Mouse (Mus musculus) heart, postnatal 4 days (tissue): ENCODE results near the gene Bco2. TPM values are rescaled to one million over a fixed set of nuclear protein-coding genes. Genes with fewer than 3 reads are reported as not detected.

Source experiments
- DNase-seq: peaks from one replicate; pipeline ENCODE4 v3.0.0; 2021
- total RNA-seq, 2 experiments: library from RNA; stranded (reverse); gene quantifications; 2 replicates each; pipeline ENCODE4 v1.2.3; 2021

The Bco2 gene
- total RNA-seq, 2 experiments from 2014 or later: 0.12 to 0.20 TPM

GRCm38 (mm10) chr9:50561145-50561917 is 6.3 kb upstream of the Bco2 start, which contains the start of gene Tex12:
TSS of gene Tex12 (minus strand) at chr9:50561325.
- DNase-seq: no peak

- DNase-seq: no peak
Measured at GRCm38 (mm10) chr9:50554241-50555093, 514 bp downstream of the Bco2 start, which contains the start of gene Il18. TSS of gene Il18 (plus strand) at chr9:50554827.

GRCm38 (mm10) chr9:50553547-50553946 is 1.4 kb downstream of the Bco2 start:
- DNase-seq: no peak

GRCm38 (mm10) chr9:50552206-50552605 is 2.8 kb downstream of the Bco2 start:
- no peak for DNase-seq

- no peak for DNase-seq
Measured at GRCm38 (mm10) chr9:50548936-50549335, 6.0 kb downstream of the Bco2 start.

GRCm38 (mm10) chr9:50547859-50548478 is 7.0 kb downstream of the Bco2 start:
- DNase-seq: no peak

GRCm38 (mm10) chr9:50542401-50542800 is 12.6 kb downstream of the Bco2 start:
- no peak for DNase-seq

GRCm38 (mm10) chr9:50540170-50540569 is 14.8 kb downstream of the Bco2 start:
- no peak for DNase-seq

- no peak for DNase-seq
Measured at GRCm38 (mm10) chr9:50537295-50537694, 17.7 kb downstream of the Bco2 start.

GRCm38 (mm10) chr9:50536603-50537135 is 18.3 kb downstream of the Bco2 start:
- DNase-seq: no peak

- no peak for DNase-seq
Measured at GRCm38 (mm10) chr9:50535930-50536329, 19.1 kb downstream of the Bco2 start.

GRCm38 (mm10) chr9:50533791-50534190 is 21.2 kb downstream of the Bco2 start:
- no peak for DNase-seq

- no peak for DNase-seq
Measured at GRCm38 (mm10) chr9:50533328-50533727, 21.7 kb downstream of the Bco2 start.

GRCm38 (mm10) chr9:50530890-50531289 is 24.1 kb downstream of the Bco2 start:
- DNase-seq: peak; percentile 24

GRCm38 (mm10) chr9:50528293-50528892 is 26.6 kb downstream of the Bco2 start, which contains the start of gene Pts:
TSS of gene Pts (minus strand) at chr9:50528724.
- peak; percentile 99 for DNase-seq

- DNase-seq: no peak
Measured at GRCm38 (mm10) chr9:50527860-50528259, 27.1 kb downstream of the Bco2 start.

GRCm38 (mm10) chr9:50525585-50525984 is 29.4 kb downstream of the Bco2 start:
- DNase-seq: no peak

- no peak for DNase-seq
Measured at GRCm38 (mm10) chr9:50524936-50525335, 30.0 kb downstream of the Bco2 start.

- DNase-seq: no peak
Measured at GRCm38 (mm10) chr9:50522574-50522973, 32.4 kb downstream of the Bco2 start.

- no peak for DNase-seq
Measured at GRCm38 (mm10) chr9:50521562-50521961, 33.4 kb downstream of the Bco2 start.

GRCm38 (mm10) chr9:50520748-50521147 is 34.2 kb downstream of the Bco2 start:
- no peak for DNase-seq

- peak; percentile 25 for DNase-seq
Measured at GRCm38 (mm10) chr9:50518781-50519180, 36.2 kb downstream of the Bco2 start.
